Mouse (Mus musculus) ES-Bruce4 (cell line): ENCODE measurements around the gene Rhobtb1. TPM values are rescaled to one million over a fixed set of nuclear protein-coding genes. Genes with fewer than 3 reads are reported as not detected.

Experiments
- H3K27ac ChIP-seq: 2 replicates; pipeline ENCODE4 v1.5.1; 2012; ENCODE audit warnings: low read length, inconsistent platforms; ENCODE audit not compliant: insufficient read depth
- H3K27me3 ChIP-seq: 2 replicates; pipeline ENCODE4 v1.6.1; 2012; ENCODE audit warnings: mild to moderate bottlenecking, low read length, inconsistent platforms; ENCODE audit not compliant: control insufficient read depth, poor library complexity, insufficient read depth, severe bottlenecking
- H3K36me3 ChIP-seq: 2 replicates; pipeline ENCODE4 v1.6.1; 2012; ENCODE audit warnings: inconsistent platforms, mild to moderate bottlenecking, low read length, moderate library complexity; ENCODE audit not compliant: control insufficient read depth, poor library complexity, insufficient read depth, severe bottlenecking
- H3K4me1 ChIP-seq: one replicate; pipeline ENCODE4 v1.8.1; 2011; ENCODE audit warnings: low read length; ENCODE audit not compliant: control insufficient read depth, insufficient read depth
- H3K4me3 ChIP-seq: 2 replicates; pipeline ENCODE4 v1.5.1; 2011; ENCODE audit warnings: low read depth, mild to moderate bottlenecking, low read length
- H3K9ac ChIP-seq: 2 replicates; pipeline ENCODE4 v1.6.1; 2012; ENCODE audit warnings: low read depth, mild to moderate bottlenecking, inconsistent platforms; ENCODE audit not compliant: poor library complexity, severe bottlenecking
- H3K9me3 ChIP-seq: replicated peaks from 2 replicates; pipeline ENCODE4 v1.6.1; 2012; ENCODE audit warnings: mild to moderate bottlenecking, low read length, inconsistent platforms; ENCODE audit not compliant: control insufficient read depth, poor library complexity, insufficient read depth, severe bottlenecking
- CTCF ChIP-seq: IDR thresholded peaks from one replicate; pipeline ENCODE4 v1.8.1; 2011; ENCODE audit warnings: low read depth, low read length
- EP300 ChIP-seq: IDR thresholded peaks from 2 replicates; pipeline ENCODE4 v1.6.1; 2011; ENCODE audit warnings: low read depth, low read length; ENCODE audit not compliant: insufficient read depth
- POLR2A ChIP-seq: IDR thresholded peaks from one replicate; pipeline ENCODE4 v1.8.1; 2011; ENCODE audit warnings: low read length; ENCODE audit not compliant: insufficient read depth
- polyA plus RNA-seq: library from polyadenylated mRNA; stranded (reverse); fragments of >200 nt; gene quantifications from 2 replicates; pipeline ENCODE4 v1.2.4, GENCODE M21; 2011; ENCODE audit warnings: low read depth; ENCODE audit not compliant: missing spikeins, insufficient read depth, insufficient read length

The Rhobtb1 gene
- 2.3 and 2.9 TPM in 2 replicates for polyA plus RNA-seq

- no peaks in the 10 kb centered on the region for H3K4me1 ChIP-seq
- H3K27ac ChIP-seq = no peak within 1 kb of the TSS
- H3K36me3 ChIP-seq = no peaks in the 10 kb centered on the region
- TF ChIP-seq EP300 = no peak
- no peak for TF ChIP-seq POLR2A
- no peak for TF ChIP-seq CTCF
- H3K27me3 ChIP-seq = no peaks in the 10 kb centered on the region
- H3K4me3 ChIP-seq = no peak within 1 kb of the TSS
- H3K9ac ChIP-seq = no peak within 1 kb of the TSS
- no peaks in the 10 kb centered on the region for H3K9me3 ChIP-seq
Measured at GRCm38 (mm10) chr10:69151045-69151444, at the start of gene Rhobtb1. Rhobtb1 (plus strand) TSS chr10:69151434.

DNA sequence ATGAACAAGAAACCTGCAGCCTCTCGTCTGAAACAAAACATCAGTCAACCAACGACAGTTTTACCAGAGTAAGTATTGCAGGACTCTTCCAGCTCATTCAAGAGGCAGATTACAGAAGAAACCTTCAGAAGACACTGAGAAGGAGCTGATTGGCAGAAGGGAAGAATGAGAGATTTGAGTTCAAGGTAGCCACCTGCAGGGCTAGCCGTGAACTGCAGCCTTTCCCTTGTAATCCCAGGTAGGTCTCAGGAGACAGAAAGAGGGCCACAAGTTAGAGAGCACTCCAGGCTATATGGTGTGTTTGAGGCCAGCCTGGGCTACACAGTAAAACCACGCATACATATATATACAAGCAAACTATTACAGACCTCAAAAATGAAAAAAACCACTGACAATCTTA, 49.2 kb upstream of the Rhobtb1 start:
- H3K27me3 ChIP-seq = no peaks in the 10 kb centered on the region
- H3K9me3 ChIP-seq = no peaks in the 10 kb centered on the region
- no peaks in the 10 kb centered on the region for H3K4me1 ChIP-seq
- H3K4me3 ChIP-seq = no peak overlapping the region
- TF ChIP-seq POLR2A (no peak), CTCF (no peak), EP300 (no peak)
- H3K36me3 ChIP-seq = no peaks in the 10 kb centered on the region
- no peak overlapping the region for H3K9ac ChIP-seq
- no peak overlapping the region for H3K27ac ChIP-seq

- Histone ChIP-seq H3K4me3 (no peak overlapping the region), H3K36me3 (no peaks in the 10 kb centered on the region), H3K4me1 (no peaks in the 10 kb centered on the region), H3K27ac (no peak overlapping the region), H3K9me3 (no peaks in the 10 kb centered on the region), H3K9ac (no peak overlapping the region), H3K27me3 (no peaks in the 10 kb centered on the region)
- TF ChIP-seq CTCF (no peak), EP300 (no peak), POLR2A (no peak)
Measured at GRCm38 (mm10) chr10:69104143-69104882, 46.9 kb upstream of the Rhobtb1 start.

- TF ChIP-seq EP300 (no peak), POLR2A (no peak), CTCF (no peak)
- no peaks in the 10 kb centered on the region for H3K27me3 ChIP-seq
Measured at GRCm38 (mm10) chr10:69104883-69105225, 46.4 kb upstream of the Rhobtb1 start.

GRCm38 (mm10) chr10:69106796-69107195, 44.4 kb upstream of the Rhobtb1 start:
- Histone ChIP-seq H3K9ac (no peak overlapping the region), H3K9me3 (no peaks in the 10 kb centered on the region), H3K27ac (no peak overlapping the region), H3K4me1 (no peaks in the 10 kb centered on the region), H3K27me3 (no peaks in the 10 kb centered on the region), H3K36me3 (no peaks in the 10 kb centered on the region), H3K4me3 (no peak overlapping the region)
- no peak for TF ChIP-seq POLR2A
- TF ChIP-seq CTCF = no peak
- TF ChIP-seq EP300 = no peak

More at GRCm38 (mm10) chr10:69104883-69105225, 46.4 kb upstream of the Rhobtb1 start:
- H3K4me1 ChIP-seq = no peaks in the 10 kb centered on the region
- H3K9ac ChIP-seq = no peak overlapping the region
- no peak overlapping the region for H3K4me3 ChIP-seq
- no peaks in the 10 kb centered on the region for H3K9me3 ChIP-seq
- no peak overlapping the region for H3K27ac ChIP-seq
- H3K36me3 ChIP-seq = no peaks in the 10 kb centered on the region

DNA sequence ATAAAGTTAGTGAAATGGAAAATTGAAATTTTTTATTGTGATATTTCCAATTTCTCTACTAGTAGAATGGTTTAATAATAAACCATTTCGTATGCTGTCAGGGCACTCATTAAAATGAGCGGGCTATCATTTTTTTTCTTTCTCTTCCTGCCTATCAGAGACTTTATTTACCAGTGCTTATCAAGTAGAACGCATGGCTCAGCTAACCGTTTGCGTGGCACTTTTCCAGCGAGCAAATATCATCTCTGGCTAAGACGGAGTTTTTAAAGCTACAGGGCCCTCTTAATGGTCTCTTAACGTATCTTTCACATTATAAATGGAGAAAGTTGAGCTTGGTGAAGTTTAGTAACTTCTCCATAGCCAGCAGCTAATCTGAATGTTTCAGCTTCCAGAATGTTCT, 44.0 kb upstream of the Rhobtb1 start:
- no peak overlapping the region for H3K9ac ChIP-seq
- no peaks in the 10 kb centered on the region for H3K36me3 ChIP-seq
- no peaks in the 10 kb centered on the region for H3K9me3 ChIP-seq
- no peak overlapping the region for H3K27ac ChIP-seq
- H3K4me1 ChIP-seq = no peaks in the 10 kb centered on the region
- H3K4me3 ChIP-seq = no peak overlapping the region
- TF ChIP-seq POLR2A (no peak), CTCF (no peak), EP300 (no peak)
- H3K27me3 ChIP-seq = no peaks in the 10 kb centered on the region
